Mouse (Mus musculus) myocyte (in vitro differentiated cells): Measurements from ENCODE around the gene Apobec3. TPM values are rescaled to one million over a fixed set of nuclear protein-coding genes. Genes with fewer than 3 reads are reported as not detected.

Source experiments
- H3K27me3 ChIP-seq: one replicate; pipeline ENCODE4 v1.6.1; 2011; ENCODE audit not compliant: control insufficient read depth, insufficient read depth, insufficient read length
- H3K36me3 ChIP-seq: one replicate; pipeline ENCODE4 v1.6.1; 2011; ENCODE audit not compliant: control insufficient read depth, insufficient read depth
- H3K4me2 ChIP-seq: one replicate; pipeline ENCODE4 v1.6.1; 2011; ENCODE audit warnings: low read depth, control low read depth
- H3K4me3 ChIP-seq: one replicate; pipeline ENCODE4 v1.5.1; 2011; ENCODE audit warnings: mild to moderate bottlenecking, control low read depth, moderate library complexity
- H3K79me2 ChIP-seq: one replicate; pipeline ENCODE4 v1.6.1; 2011; ENCODE audit not compliant: control insufficient read depth, insufficient read depth
- H3ac ChIP-seq: one replicate; pipeline ENCODE4 v1.6.1; 2011; ENCODE audit not compliant: control insufficient read depth, insufficient read length
- CEBPB ChIP-seq: IDR thresholded peaks from 2 replicates; pipeline ENCODE4 v1.6.1; 2011; ENCODE audit warnings: mild to moderate bottlenecking, moderate library complexity; ENCODE audit not compliant: poor library complexity, insufficient read depth, severe bottlenecking
- E2F4 ChIP-seq: IDR thresholded peaks from one replicate; pipeline ENCODE4 v1.6.1; 2011; ENCODE audit warnings: mild to moderate bottlenecking, control low read depth, moderate library complexity; ENCODE audit not compliant: insufficient read depth
- MAX ChIP-seq: IDR thresholded peaks from one replicate; pipeline ENCODE4 v1.6.1; 2011; ENCODE audit warnings: low read depth, mild to moderate bottlenecking, control low read depth
- MYOD1 ChIP-seq, 3 experiments: IDR thresholded peaks; one replicate each; pipeline ENCODE4 v1.6.1; 2011; ENCODE audit warnings: control low read depth in 2 of 3, low read depth in 2 of 3, mild to moderate bottlenecking in 2 of 3, moderate library complexity in 1 of 3; ENCODE audit not compliant: insufficient read length in 2 of 3, control insufficient read depth in 1 of 3
- MYOG ChIP-seq, 3 experiments: IDR thresholded peaks; one replicate each; pipeline ENCODE4 v1.6.1; 2011; ENCODE audit warnings: control low read depth in 2 of 3, low read depth in 2 of 3, mild to moderate bottlenecking in 2 of 3; ENCODE audit not compliant: insufficient read length in 2 of 3, control insufficient read depth in 1 of 3, insufficient read depth in 1 of 3
- POLR2A ChIP-seq: IDR thresholded peaks from one replicate; pipeline ENCODE4 v1.6.1; 2011; ENCODE audit warnings: low read depth, mild to moderate bottlenecking, control low read depth, moderate library complexity; ENCODE audit not compliant: insufficient read length
- POLR2AphosphoS2 ChIP-seq: IDR thresholded peaks from one replicate; pipeline ENCODE4 v1.6.1; 2011; ENCODE audit warnings: low read depth, control low read depth; ENCODE audit not compliant: insufficient read length
- REST ChIP-seq: IDR thresholded peaks from one replicate; pipeline ENCODE4 v1.6.1; 2011; ENCODE audit warnings: mild to moderate bottlenecking, control low read depth, moderate library complexity; ENCODE audit not compliant: insufficient read depth, insufficient read length
- SRF ChIP-seq: IDR thresholded peaks from one replicate; pipeline ENCODE4 v1.6.1; 2011; ENCODE audit warnings: low read depth; ENCODE audit not compliant: control insufficient read depth, insufficient read length
- TCF12 ChIP-seq: IDR thresholded peaks from one replicate; pipeline ENCODE4 v1.6.1; 2011; ENCODE audit warnings: mild to moderate bottlenecking, control low read depth; ENCODE audit not compliant: poor library complexity, insufficient read depth, severe bottlenecking
- TCF3 ChIP-seq: IDR thresholded peaks from one replicate; pipeline ENCODE4 v1.6.1; 2011; ENCODE audit warnings: low read depth, control low read depth; ENCODE audit not compliant: insufficient read length
- USF1 ChIP-seq: IDR thresholded peaks from one replicate; pipeline ENCODE4 v1.6.1; 2011; ENCODE audit warnings: low read depth, mild to moderate bottlenecking, control low read depth, moderate library complexity
- polyA plus RNA-seq: library from polyadenylated mRNA; unstranded; fragments of >200 nt; fragmentation: generic; extraction: Trizol; gene quantifications from one replicate; pipeline ENCODE4 v1.2.1, GENCODE M21; 2012; ENCODE audit warnings: missing spikeins

Gene Apobec3
- polyA plus RNA-seq, 1 experiment: 10.0 TPM

GRCm38 (mm10) chr15:79946790-79947189 lies 55.3 kb downstream of the Apobec3 start:
- Histone ChIP-seq H3K4me3 (no peak overlapping the region), H3K4me2 (no peak overlapping the region), H3K36me3 (no peaks in the 10 kb centered on the region), H3K79me2 (no peaks in the 10 kb centered on the region), H3ac (no peak overlapping the region), H3K27me3 (no peaks in the 10 kb centered on the region)
- TF ChIP-seq USF1 (no peak), MYOG (IDR thresholded peaks at IDR 0.05; ENCODE audit: control insufficient read depth in 1 of 3, insufficient read depth in 1 of 3, insufficient read length in 2 of 3, low read depth in 2 of 3) (no peak), CEBPB (no peak), MYOD1 (IDR thresholded peaks at IDR 0.05; ENCODE audit: control insufficient read depth in 1 of 3, insufficient read length in 2 of 3, low read depth in 2 of 3) (no peak), E2F4 (no peak), REST (no peak), MAX (no peak), TCF12 (no peak), POLR2A (no peak), POLR2AphosphoS2 (no peak), SRF (no peak), TCF3 (no peak)

- no peak overlapping the region for H3K4me2 ChIP-seq
- no peaks in the 10 kb centered on the region for H3K79me2 ChIP-seq
- TF ChIP-seq TCF12 (no peak), TCF3 (no peak), SRF (no peak), MAX (no peak), CEBPB (no peak), POLR2AphosphoS2 (no peak)
- no peak overlapping the region for H3K4me3 ChIP-seq
- H3K27me3 ChIP-seq: no peaks in the 10 kb centered on the region
- no peak overlapping the region for H3ac ChIP-seq
- no peaks in the 10 kb centered on the region for H3K36me3 ChIP-seq
These were observed 56.2 kb downstream of the Apobec3 start for GRCm38 (mm10) chr15:79947681-79948080.

- Histone ChIP-seq H3K4me2 (peak overlapping the region; percentile 86), H3K4me3 (no peak overlapping the region), H3ac (no peak overlapping the region), H3K27me3 (no peaks in the 10 kb centered on the region), H3K36me3 (no peaks in the 10 kb centered on the region), H3K79me2 (no peaks in the 10 kb centered on the region)
- peak in 1 of 3 experiments; percentile 2 for TF ChIP-seq MYOD1 (IDR thresholded peaks at IDR 0.05; ENCODE audit: control insufficient read depth in 1 of 3, insufficient read length in 2 of 3, low read depth in 2 of 3)
- TF ChIP-seq TCF3: no peak
- TF ChIP-seq MYOG (IDR thresholded peaks at IDR 0.05; ENCODE audit: control insufficient read depth in 1 of 3, insufficient read depth in 1 of 3, insufficient read length in 2 of 3, low read depth in 2 of 3): peak in 1 of 3 experiments; percentile 59
- TF ChIP-seq SRF: no peak
- TF ChIP-seq REST: no peak
- TF ChIP-seq USF1: no peak
These were observed 59.0 kb downstream of the Apobec3 start for GRCm38 (mm10) chr15:79950250-79951025.

GRCm38 (mm10) chr15:79951226-79951625 lies 59.8 kb downstream of the Apobec3 start:
- Histone ChIP-seq H3K4me3 (no peak overlapping the region), H3K36me3 (no peaks in the 10 kb centered on the region), H3K4me2 (peak overlapping the region; percentile 86), H3K27me3 (no peaks in the 10 kb centered on the region), H3ac (no peak overlapping the region), H3K79me2 (no peaks in the 10 kb centered on the region)
- TF ChIP-seq TCF3 (no peak), POLR2A (no peak), USF1 (no peak), CEBPB (no peak), REST (no peak), MYOG (IDR thresholded peaks at IDR 0.05; ENCODE audit: control insufficient read depth in 1 of 3, insufficient read depth in 1 of 3, insufficient read length in 2 of 3, low read depth in 2 of 3) (no peak)

GRCm38 (mm10) chr15:79951730-79952503 lies 60.5 kb downstream of the Apobec3 start:
- TF ChIP-seq TCF12 (peak; percentile 80), E2F4 (no peak), MAX (no peak), MYOG (IDR thresholded peaks at IDR 0.05; ENCODE audit: control insufficient read depth in 1 of 3, insufficient read depth in 1 of 3, insufficient read length in 2 of 3, low read depth in 2 of 3) (peak; percentile 32 to 92 (median 91)), USF1 (no peak), REST (no peak), SRF (peak; percentile 19), TCF3 (peak; percentile 94), POLR2A (no peak), MYOD1 (IDR thresholded peaks at IDR 0.05; ENCODE audit: control insufficient read depth in 1 of 3, insufficient read length in 2 of 3, low read depth in 2 of 3) (peak in 2 of 3 experiments; percentile 90 to 93), CEBPB (no peak), POLR2AphosphoS2 (no peak)
- Histone ChIP-seq H3K4me3 (no peak overlapping the region), H3K79me2 (no peaks in the 10 kb centered on the region), H3K36me3 (no peaks in the 10 kb centered on the region), H3ac (no peak overlapping the region), H3K27me3 (no peaks in the 10 kb centered on the region), H3K4me2 (peak overlapping the region; percentile 86)
